Mouse (Mus musculus) kidney, adult 9 months (tissue): ENCODE results near the gene Mkrn3.

Experiments
- DNase-seq: peaks from one replicate; pipeline ENCODE4 v3.0.0; 2022

The Mkrn3 gene

DNA sequence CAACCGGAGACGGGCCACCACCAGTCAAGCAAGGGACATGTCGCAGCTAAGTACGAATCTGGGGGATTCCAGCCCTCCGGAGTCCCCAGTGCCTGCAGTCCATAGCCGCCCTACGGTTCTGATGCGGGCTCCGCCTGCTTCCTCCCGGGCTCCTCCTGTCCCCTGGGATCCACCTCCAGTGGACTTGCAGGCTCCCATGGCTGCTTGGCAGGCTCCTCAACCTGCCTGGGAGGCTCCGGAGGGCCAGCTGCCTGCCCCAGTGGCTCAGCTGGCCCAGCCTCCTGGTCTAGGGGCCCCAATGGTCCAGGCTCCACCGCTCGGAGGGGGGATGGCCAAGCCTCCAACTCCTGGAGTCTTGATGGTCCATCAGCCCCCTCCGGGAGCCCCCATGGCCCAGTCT is 42.6 kb downstream of the Mkrn3 start:
- DNase-seq, result no peak

GRCm38 (mm10) chr7:62376510-62377304 is 43.2 kb downstream of the Mkrn3 start, which contains the start of gene Magel2:
TSS of gene Magel2 (plus strand) at chr7:62377010.
- no peak for DNase-seq

DNA sequence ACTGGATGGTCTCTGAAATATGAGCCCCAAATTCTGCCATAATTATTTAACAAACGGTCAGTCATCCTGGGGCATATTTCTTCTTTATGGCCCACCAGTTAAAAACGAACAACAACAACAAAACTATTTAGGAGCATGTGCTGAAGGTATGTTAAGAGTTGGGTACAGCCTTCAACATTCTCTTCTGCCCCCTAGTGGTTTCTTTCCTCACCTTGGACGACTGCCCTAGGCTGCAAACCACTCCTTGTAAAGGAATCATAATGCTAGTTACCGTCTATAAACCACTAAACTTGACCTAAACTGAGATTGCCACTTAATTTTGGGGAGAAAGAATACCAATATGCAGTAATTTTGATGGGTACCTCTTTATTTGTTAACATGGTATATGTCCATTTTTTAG is 44.3 kb downstream of the Mkrn3 start:
- DNase-seq, result peak; percentile 33
